Mouse (Mus musculus): ENCODE results near the gene Kif26a.
A peak's percentile ranks its signal among the peaks of the same experiment; 100 is the strongest.

Kif26a gene

DNA sequence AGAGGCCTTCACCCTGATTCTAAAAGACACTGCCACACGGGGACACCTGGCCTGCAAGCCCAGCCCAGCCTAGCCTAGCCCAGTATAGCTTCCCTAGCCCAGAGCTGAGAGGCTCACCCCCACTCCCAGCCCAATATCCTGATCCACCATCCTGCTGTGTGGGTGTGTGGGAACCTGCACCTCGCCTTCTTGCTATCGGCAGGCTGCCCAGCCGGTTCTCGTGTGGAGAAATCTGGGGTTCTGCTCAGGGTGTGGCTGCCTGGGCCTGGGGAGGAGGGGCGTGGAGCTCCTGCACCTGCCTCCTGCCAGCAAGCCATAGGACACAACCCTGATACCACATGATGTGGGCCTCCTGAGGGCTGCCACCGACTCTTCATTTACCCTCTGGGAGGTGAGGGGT, 28.4 kb upstream of the Kif26a start:
- H3K36me3 ChIP-seq (ENCODE audit: control insufficient read depth, insufficient read depth, low read length, poor library complexity, severe bottlenecking) = no peaks in the 10 kb centered on the region
- H3K27me3 ChIP-seq (ENCODE audit: control insufficient read depth, insufficient read depth, low read length, poor library complexity, severe bottlenecking) = no peaks in the 10 kb centered on the region
- no peak for DNase-seq (ENCODE audit: low read depth, low spot score)

DNA sequence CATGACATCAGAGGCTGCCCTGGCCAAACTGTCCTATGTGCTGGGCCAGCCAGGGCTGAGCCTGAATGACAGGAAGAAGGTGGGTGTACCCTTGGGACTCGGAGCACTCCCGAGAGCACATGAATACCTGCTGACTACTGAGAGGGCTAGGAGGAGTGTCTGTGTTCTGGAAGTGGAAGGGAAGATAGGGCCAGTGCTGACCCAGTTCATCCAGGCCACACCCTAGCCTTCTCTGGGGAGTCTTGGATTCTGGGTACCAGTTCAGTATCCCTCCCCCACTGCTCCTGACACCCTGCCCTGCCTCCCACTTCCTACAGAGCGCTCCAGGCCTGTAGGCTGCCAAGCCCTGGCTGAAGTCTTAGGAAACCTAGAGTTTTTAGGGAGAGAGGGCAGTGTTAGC, 24.8 kb upstream of the Kif26a start:
- no peaks in the 10 kb centered on the region for H3K27me3 ChIP-seq (ENCODE audit: control insufficient read depth, insufficient read depth, low read length, poor library complexity, severe bottlenecking)
- no peaks in the 10 kb centered on the region for H3K36me3 ChIP-seq (ENCODE audit: control insufficient read depth, insufficient read depth, low read length, poor library complexity, severe bottlenecking)
- DNase-seq (ENCODE audit: low read depth, low spot score) = no peak

DNA sequence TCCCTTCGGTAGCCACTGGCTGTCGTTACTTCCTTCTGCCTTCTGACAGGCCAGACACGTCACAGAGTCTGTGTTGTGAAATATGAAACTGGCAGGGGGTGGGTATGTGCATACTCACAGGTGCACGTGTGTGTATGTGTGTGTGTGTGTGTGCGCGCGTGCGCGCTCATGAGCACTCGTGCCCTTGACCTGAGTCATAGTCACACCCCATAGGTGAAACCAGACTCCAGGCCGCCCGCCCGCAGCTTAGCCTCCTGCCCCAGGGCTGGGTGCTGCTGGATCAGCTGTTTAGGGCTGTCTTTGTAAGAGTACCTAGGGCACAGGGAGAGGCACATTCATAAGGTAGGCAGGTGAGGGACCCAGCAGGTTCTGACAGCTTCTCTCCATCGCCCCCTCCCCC, 20.1 kb upstream of the Kif26a start:
- H3K27me3 ChIP-seq (ENCODE audit: control insufficient read depth, insufficient read depth, low read length, poor library complexity, severe bottlenecking) = no peaks in the 10 kb centered on the region
- peak; percentile 58 for DNase-seq (ENCODE audit: low read depth, low spot score)
- H3K36me3 ChIP-seq (ENCODE audit: control insufficient read depth, insufficient read depth, low read length, poor library complexity, severe bottlenecking) = no peaks in the 10 kb centered on the region

- DNase-seq (ENCODE audit: low read depth, low spot score) = no peak
- no peaks in the 10 kb centered on the region for H3K36me3 ChIP-seq (ENCODE audit: control insufficient read depth, insufficient read depth, low read length, poor library complexity, severe bottlenecking)
- H3K27me3 ChIP-seq (ENCODE audit: control insufficient read depth, insufficient read depth, low read length, poor library complexity, severe bottlenecking) = no peaks in the 10 kb centered on the region
These were observed 18.9 kb upstream of the Kif26a start for GRCm38 (mm10) chr12:112126931-112127635.

- DNase-seq (ENCODE audit: low read depth, low spot score) = no peak
- no peaks in the 10 kb centered on the region for H3K36me3 ChIP-seq (ENCODE audit: control insufficient read depth, insufficient read depth, low read length, poor library complexity, severe bottlenecking)
These were observed 17.5 kb upstream of the Kif26a start for GRCm38 (mm10) chr12:112128526-112128925.

DNA sequence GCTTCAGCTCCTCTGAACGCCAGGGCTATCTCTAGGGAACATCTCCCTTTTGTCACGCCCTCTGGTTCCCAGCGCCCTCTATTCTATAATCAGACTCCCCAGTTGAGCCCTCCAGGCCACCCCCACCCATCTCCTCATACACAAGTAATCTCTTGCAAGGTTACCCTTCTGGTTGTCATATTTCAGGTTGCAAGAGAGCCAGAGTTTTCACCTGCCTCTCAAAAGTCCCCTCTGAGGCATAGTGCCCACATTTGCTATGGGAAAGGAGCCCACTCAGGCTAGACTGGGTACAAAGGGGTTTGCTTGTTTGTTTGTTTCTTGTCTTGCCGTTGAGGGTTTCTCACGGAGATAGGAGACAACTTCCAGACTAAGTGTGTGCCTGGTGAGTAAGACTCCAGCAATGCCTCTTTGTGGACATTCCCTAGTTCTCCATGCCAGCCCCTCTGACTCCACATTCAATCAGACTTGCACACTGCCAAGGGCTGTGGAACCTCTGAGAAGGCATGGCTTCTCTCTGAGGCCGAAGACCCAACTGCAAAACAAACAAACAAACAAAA, 16.6 kb upstream of the Kif26a start:
- no peaks in the 10 kb centered on the region for H3K36me3 ChIP-seq (ENCODE audit: control insufficient read depth, insufficient read depth, low read length, poor library complexity, severe bottlenecking)
- no peak for DNase-seq (ENCODE audit: low read depth, low spot score)
- no peaks in the 10 kb centered on the region for H3K27me3 ChIP-seq (ENCODE audit: control insufficient read depth, insufficient read depth, low read length, poor library complexity, severe bottlenecking)

More at GRCm38 (mm10) chr12:112128526-112128925, 17.5 kb upstream of the Kif26a start:
- no peaks in the 10 kb centered on the region for H3K27me3 ChIP-seq (ENCODE audit: control insufficient read depth, insufficient read depth, low read length, poor library complexity, severe bottlenecking)

- H3K36me3 ChIP-seq (ENCODE audit: control insufficient read depth, insufficient read depth, low read length, poor library complexity, severe bottlenecking) = no peaks in the 10 kb centered on the region
- no peaks in the 10 kb centered on the region for H3K27me3 ChIP-seq (ENCODE audit: control insufficient read depth, insufficient read depth, low read length, poor library complexity, severe bottlenecking)
- DNase-seq (ENCODE audit: low read depth, low spot score) = peak; percentile 59
These were observed 15.7 kb upstream of the Kif26a start for GRCm38 (mm10) chr12:112130161-112130860.

- no peak for DNase-seq (ENCODE audit: low read depth, low spot score)
- Histone ChIP-seq H3K27me3 (ENCODE audit: control insufficient read depth, insufficient read depth, low read length, poor library complexity, severe bottlenecking) (no peaks in the 10 kb centered on the region), H3K36me3 (ENCODE audit: control insufficient read depth, insufficient read depth, low read length, poor library complexity, severe bottlenecking) (no peaks in the 10 kb centered on the region)
These were observed 15.1 kb upstream of the Kif26a start for GRCm38 (mm10) chr12:112130957-112131356.

DNA sequence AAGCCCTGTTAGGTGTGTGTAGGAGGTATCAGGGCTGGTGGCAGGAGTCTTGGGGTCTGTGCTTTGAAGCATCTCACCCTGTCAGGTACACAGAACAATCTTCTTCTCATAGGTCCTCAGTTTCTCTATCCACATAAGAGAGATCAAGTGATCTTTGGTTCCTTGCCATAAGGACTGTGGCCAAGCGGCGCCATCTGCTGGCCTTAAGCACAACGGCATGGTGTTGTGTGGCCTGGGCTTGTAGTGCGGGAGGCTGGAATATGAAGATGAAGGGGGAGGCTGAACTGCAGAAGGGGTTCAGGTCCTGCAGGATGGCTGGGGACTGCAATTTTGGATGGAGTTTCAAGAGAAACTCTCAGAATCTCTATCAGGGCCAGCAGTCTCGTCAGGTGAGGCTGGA, 5.8 kb upstream of the Kif26a start:
- Histone ChIP-seq H3K27me3 (ENCODE audit: control insufficient read depth, insufficient read depth, low read length, poor library complexity, severe bottlenecking) (no peaks in the 10 kb centered on the region), H3K36me3 (ENCODE audit: control insufficient read depth, insufficient read depth, low read length, poor library complexity, severe bottlenecking) (no peaks in the 10 kb centered on the region)
- peak; percentile 64 for DNase-seq (ENCODE audit: low read depth, low spot score)

- Histone ChIP-seq H3K27me3 (ENCODE audit: control insufficient read depth, insufficient read depth, low read length, poor library complexity, severe bottlenecking) (no peaks in the 10 kb centered on the region), H3K36me3 (ENCODE audit: control insufficient read depth, insufficient read depth, low read length, poor library complexity, severe bottlenecking) (no peaks in the 10 kb centered on the region)
- DNase-seq (ENCODE audit: low read depth, low spot score) = no peak
These were observed 5.3 kb upstream of the Kif26a start for GRCm38 (mm10) chr12:112140745-112141144.

- H3K36me3 ChIP-seq (ENCODE audit: control insufficient read depth, insufficient read depth, low read length, poor library complexity, severe bottlenecking) = no peaks in the 10 kb centered on the region
- H3K27me3 ChIP-seq (ENCODE audit: control insufficient read depth, insufficient read depth, low read length, poor library complexity, severe bottlenecking) = no peaks in the 10 kb centered on the region
- DNase-seq (ENCODE audit: low read depth, low spot score) = peak; percentile 22
These were observed 4.7 kb upstream of the Kif26a start for GRCm38 (mm10) chr12:112141300-112141699.

DNA sequence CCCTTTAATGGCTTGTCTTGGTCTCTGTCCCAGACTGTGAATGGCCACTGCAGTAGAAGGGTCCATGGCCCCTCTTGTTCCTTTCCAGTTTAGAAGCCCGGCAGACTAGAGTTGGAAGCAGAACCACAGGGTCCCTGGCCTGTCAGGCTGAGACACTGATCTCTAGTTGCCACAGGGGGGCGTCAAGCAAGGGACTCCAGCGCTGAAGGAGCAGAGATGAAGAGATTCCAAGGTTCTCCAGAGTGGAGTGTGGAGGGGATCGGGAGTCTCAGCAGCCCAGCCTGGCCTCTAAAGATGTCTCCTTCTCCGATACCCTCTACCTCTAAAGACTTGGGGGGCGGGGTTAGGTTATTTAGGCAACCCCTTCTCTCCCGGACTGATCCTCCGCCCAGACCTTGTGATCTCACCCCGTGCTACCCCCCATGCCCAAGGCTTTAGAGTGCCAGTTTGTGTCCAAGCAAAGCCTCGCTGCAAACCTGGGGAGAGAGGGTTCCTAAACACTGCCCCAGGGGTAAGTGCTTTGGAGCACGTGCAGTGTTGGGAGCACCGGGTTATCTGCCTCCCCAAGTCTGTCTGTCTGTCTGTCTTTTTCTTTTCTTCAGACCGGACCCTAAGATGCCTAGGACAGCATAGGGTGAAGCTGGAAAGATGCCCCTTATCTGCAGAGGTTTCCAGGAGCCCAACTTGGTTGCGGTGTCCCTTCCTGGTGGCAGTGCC, 2.7 kb upstream of the Kif26a start:
- DNase-seq (ENCODE audit: low read depth, low spot score) = no peak
- 0 out of 2 replicates have a peak, but pooled peaks cover 2% of the 10 kb centered on the region for H3K27me3 ChIP-seq (ENCODE audit: control insufficient read depth, insufficient read depth, low read length, poor library complexity, severe bottlenecking)

DNA sequence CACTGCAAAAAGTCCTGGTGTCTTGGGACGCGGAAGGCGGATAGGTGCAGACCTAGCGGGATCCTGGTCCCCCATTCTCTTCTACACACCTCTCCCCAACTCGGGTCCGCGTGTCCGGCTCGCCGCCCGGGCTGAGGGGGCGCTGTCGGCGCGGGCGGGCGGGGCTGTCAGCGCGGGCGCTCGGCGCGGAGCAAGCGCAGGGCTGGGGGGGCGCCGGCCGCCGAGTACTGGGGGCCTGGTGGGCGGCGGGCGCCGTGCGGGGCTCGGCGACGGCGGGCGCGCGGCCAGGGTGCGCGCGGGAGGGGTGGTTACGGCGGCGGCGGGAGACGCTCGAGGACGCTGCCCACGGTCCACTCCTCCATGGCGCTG, 2.2 kb upstream of the Kif26a start:
- 0 out of 2 replicates have a peak, but pooled peaks cover 2% of the 10 kb centered on the region for H3K27me3 ChIP-seq (ENCODE audit: control insufficient read depth, insufficient read depth, low read length, poor library complexity, severe bottlenecking)
- no peak for DNase-seq (ENCODE audit: low read depth, low spot score)
- no peaks in the 10 kb centered on the region for H3K36me3 ChIP-seq (ENCODE audit: control insufficient read depth, insufficient read depth, low read length, poor library complexity, severe bottlenecking)

More for the DNA sequence above, 2.7 kb upstream of the Kif26a start:
- H3K36me3 ChIP-seq (ENCODE audit: control insufficient read depth, insufficient read depth, low read length, poor library complexity, severe bottlenecking) = no peaks in the 10 kb centered on the region

DNA sequence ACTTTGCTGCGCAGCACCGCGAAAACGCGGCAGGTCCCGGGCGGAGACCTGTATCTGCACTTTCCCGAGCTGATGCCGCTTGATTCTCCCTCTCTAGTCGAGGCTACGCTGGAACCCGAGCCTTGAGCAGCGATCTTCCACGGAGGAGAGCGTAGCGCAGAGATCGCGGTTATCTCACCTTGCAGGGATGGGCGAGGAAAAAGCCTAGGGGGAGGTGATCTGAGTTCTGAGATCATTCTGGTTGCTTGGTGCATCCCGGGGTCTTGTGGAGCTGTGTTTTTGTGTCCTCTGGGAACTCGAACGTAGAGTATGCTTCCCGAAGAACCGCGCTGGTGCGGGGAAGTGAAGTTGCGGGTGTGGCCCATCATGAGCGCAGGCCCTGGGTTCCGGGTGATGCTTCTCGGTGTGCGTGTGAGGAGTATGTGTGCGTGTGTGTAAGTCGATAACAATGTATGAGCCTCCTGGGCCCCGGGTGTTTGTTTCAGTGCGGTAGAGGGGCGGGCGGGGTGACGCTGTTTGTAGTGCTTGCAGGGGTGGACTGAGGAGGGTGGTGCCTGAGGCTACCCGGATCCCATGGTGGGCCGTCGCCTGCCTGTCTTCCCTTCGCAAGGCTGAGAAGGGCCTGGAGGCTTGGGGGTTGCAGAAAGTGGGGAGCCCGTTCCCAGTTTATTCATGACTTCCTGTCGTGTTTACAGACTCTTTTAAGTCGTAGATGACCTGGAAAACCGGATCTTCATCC, 1.5 kb upstream of the Kif26a start:
- DNase-seq (ENCODE audit: low read depth, low spot score) = no peak
- Histone ChIP-seq H3K27me3 (ENCODE audit: control insufficient read depth, insufficient read depth, low read length, poor library complexity, severe bottlenecking) (0 out of 2 replicates have a peak, but pooled peaks cover 2% of the 10 kb centered on the region), H3K36me3 (ENCODE audit: control insufficient read depth, insufficient read depth, low read length, poor library complexity, severe bottlenecking) (no peaks in the 10 kb centered on the region)

Measured in splenic B cell, adult 2 months (primary cell).